Mouse (Mus musculus): ENCODE data around the gene Cntrl. TPM values are rescaled to one million over a fixed set of nuclear protein-coding genes. Genes with fewer than 3 reads are reported as not detected.

The Cntrl gene
- total RNA-seq, 2 experiments from 2014 or later = 7.7 to 9.8 TPM

DNA sequence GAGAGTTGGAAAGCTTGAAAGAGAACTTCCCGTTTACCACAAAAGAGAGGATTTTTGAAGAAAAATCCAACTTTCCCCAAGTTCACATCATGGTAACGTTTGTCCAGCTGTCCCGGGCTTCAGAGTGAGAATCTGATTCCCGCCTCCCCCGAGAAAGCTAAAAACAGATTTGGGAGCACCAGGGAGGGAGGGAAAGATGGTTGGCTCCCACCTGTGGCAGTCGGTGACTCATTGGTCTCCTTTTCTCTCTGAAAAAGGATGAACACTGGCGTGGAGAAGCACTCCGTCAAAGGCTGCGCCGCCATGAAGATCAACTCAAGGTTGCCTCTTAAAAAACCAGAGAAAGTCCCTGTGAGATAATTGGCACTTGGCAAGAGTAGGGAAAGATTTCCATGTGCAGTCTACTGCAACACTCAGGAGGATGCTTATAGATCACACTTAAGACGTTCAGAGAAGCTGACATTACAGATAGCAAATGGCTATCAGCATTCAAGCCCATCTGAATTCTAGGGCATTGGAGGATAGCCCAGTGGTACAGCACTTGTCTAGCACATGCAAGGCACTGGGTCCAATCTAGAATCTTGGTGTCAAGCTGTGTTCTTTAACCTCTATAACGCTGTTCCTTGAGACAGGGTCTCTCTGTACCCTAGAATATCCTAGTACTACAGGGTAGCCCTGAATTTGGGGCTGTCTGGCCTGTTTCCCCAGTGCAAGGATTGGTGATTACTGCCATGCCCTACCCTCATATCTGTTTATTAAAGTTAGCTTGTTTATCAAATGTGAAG, 66.2 kb downstream of the Cntrl start:
- DNase-seq = no peak

DNA sequence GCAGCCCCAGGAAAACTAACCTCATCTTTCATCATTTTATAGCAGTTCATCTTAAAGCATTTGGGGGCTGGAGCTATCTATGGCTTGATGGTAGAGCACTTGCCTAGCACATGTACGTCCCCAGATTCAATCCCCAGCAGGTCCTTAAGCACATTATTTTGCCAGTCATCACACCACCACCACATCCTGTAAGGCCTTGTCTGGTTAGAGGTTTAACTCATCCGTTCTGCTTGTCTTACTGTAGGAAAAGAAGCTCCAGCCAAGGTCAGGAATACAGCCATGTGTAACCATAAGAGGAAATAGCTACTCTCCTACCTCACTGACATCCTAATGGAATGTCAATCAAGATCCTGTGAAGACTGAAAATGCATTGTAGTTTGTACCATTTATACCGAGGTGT, 68.9 kb downstream of the Cntrl start:
- DNase-seq = no peak

DNA sequence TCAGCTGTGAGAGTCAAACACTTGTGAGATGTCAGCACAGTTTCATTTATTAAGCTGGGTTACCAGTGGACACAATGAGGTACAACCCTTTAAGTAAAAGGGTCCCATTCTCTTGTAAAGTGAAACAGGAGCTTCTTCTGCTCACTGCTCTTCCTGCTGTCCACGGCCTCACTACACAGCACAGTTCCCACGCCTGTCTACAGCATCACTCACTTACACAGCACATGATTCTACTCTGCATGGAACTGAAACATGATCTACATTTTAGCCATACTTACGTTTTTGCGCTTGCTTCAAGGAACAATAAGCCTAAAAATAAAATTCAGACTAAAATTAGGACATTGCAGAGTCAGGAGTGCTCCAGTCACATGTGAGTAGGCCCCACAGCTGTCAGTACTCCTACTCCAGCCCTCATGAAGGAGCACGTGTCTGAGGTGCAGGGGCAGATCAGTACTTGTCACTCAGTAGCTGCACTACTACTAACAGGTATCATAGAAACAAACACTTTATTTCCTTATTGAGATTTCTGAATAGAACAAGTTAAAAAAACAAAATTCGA, 73.9 kb downstream of the Cntrl start:
- no peak for DNase-seq

- no peak for DNase-seq
Observed at GRCm38 (mm10) chr2:35188929-35189328, 79.6 kb downstream of the Cntrl start.

- no peak for DNase-seq
Observed at GRCm38 (mm10) chr2:35193976-35194375, 84.7 kb downstream of the Cntrl start.

DNA sequence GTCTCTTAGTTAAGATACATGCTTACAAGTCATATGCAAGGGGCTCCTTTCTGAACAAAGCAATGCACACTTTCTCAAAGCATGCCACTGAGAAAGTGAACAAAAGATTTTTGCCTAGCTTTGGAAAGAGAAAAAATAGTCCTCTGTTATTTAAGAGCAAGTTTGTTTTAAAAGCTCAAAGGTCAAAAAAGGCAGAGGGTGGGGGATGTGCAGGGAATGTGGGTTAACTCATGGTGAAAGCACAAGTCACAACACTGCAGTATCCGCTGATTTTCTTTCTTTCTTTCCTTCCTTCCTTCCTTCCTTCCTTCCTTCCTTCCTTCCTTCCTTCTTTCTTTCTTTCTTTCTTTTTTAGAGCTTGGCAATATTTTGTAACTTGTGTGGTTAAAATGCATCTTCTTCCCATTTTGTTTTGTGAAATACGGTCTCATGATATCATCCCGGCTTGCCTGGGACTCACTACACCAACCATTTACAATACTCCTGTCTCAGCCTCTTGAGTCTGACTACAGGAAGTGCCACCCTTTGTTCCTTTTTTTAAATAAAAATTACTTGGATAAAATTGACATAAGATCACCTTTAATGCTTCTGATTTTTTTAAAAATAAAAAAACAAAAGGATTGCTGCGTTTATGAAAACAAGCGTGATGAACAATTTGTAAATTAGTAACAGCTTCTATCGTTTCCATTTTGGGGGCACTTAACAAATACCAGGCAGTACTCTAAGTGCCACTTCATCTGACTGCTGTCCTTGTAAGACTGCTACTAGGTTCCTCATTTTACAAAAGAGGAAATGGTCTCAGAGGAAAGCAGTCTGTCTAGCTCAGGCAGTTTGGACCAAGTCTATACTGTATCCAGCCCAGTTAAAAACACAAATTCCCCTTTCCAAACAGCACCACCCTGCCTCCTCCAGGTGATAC, 86.6 kb downstream of the Cntrl start:
- no peak for DNase-seq

- DNase-seq = no peak
Observed at GRCm38 (mm10) chr2:35199541-35199940, 90.2 kb downstream of the Cntrl start.

DNA sequence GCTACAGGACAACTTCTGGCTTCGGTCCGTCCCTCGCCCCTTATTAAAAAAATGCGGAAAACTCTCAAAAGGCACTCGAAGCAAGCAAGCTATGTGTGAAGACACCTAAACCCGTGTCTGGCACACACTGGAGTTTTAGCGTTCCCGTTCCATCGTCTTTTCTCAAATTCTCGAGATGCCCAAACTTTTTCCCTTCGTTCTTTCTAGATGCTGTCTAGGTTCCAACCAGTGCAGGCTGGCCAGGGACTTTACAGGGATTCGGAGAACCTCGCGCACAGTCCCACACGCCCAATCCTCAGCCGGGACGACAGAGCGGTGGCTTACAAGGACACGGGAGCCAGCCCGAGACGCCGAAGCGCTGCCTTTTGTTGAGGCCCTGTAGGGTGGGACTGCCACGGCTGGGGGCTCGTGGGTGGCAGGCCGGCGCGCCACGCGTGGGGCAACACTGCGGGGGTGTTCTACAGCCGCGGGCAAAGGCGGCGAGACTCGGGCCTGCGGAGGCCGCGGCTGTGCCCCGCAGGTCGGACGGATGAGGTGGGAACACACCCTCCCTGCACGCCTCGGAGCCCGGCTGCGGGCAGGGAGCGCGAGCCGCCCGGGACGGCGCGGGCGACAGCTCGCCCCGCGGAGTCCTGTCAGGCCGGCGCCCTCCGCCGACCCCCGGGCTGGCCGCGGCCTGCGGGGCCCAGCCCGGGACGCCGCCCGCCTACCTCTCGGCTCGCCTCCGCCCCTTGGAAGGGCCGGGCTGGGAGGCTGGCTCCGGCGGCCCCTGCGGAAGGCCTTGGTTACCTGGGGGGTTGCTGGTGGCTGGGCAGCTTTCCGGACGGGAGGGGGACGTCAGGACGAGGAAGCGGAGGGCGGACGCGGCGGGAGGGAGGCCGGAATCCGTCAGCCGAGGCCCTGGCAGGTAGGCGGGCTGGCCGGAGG, 90.9 kb downstream of the Cntrl start:
- DNase-seq = peak; percentile 51

DNA sequence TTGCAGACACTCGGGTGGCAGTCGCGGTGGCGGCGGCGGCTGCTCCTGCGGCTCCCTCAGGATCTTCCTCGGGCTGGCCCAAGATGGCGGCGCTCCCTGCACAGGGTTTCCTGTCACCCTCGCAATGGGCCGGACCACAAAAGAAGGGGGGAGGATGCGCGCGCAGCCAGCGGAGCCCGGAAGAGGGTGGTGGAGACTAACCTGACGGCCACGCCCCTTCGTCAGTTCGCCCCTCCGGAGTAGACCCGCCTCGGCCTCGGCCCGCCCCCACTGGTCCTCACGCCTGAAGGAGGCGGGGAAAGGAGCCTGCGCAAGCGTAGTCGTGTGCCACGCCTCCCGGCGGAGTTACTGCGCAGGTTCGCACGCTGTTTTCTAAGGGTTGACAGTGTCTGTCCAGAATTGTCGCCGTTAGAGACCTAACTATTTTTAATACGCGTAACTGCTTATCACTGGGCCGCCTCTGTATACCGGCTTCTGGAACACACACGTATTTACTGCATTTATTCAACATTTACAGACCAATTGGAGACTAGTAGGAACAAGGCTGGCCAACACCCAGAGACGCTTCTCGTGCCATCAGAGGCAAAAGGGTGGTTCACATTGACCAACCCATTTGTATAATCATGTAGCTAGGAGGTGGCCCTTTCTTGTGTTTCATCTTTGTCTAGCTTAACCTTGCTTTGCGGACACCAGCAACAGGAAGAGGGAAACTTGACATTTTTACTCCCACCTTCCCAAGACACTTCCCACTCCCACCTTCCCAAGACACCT, 91.8 kb downstream of the Cntrl start, which contains the start of gene Rab14:
Gene Rab14, minus strand, starts transcription at position 223 of the 771 bp plus-strand sequence.
- DNase-seq = peak; percentile 100

DNA sequence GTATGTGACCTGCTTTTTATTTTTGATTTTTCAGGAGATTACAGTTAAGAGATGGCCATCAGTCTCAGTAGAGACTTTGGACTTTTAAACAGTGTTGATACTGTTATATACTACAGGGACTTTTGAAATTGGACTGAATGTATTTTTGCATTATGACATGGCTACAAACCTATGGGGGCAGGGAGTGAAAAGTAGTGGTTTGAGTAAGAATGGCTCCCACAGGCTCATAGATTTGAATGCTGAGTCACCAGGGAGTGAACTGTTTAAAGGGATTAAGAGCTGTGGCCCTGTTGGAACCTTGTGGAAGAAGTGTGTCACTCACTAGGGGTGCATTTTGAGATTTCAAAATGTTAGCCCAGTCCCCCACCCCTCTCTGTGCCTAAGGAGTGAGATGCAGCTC, 94.4 kb downstream of the Cntrl start:
- DNase-seq = no peak

GRCm38 (mm10) chr2:35206761-35207160, 97.5 kb downstream of the Cntrl start:
- DNase-seq = no peak

- no peak for DNase-seq
Observed at GRCm38 (mm10) chr2:35208054-35208453, 98.8 kb downstream of the Cntrl start.

DNA sequence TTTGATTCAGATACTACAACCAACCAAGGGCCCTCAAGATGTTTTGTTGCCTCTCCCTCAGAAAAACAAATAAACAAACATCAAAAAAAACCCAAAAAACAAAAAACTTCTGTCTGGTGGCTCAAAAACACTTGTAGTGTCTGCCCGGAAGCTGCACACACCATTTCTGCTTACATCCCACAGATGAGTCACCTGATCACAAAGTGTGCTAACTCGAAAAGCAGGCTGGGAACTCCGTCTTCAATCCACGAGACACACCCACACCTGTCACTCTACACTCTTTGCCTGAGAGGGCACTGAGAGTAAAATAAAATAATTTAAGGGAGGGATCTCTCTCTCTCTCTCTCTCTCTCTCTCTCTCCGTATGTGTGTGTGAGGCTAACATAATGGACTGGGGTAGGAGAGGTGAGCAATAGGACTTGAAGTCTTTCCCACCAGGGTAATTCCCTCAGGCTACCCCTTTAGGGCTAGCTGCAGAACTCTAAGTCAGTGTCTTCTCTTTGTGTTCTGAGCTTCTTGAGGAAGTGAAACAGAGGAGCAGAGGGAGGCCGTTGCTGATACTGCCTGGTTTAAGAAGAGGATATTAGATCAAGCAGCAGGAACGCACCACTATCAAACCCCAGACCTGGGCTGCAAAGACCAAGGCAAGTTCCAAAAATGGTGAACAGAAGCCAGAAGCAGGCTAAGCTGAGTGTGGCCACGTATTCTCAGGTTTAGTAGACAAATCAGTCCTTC, 99.8 kb downstream of the Cntrl start:
- no peak for DNase-seq

- DNase-seq = no peak
Observed at GRCm38 (mm10) chr2:35211681-35212080, 102.4 kb downstream of the Cntrl start.

DNA sequence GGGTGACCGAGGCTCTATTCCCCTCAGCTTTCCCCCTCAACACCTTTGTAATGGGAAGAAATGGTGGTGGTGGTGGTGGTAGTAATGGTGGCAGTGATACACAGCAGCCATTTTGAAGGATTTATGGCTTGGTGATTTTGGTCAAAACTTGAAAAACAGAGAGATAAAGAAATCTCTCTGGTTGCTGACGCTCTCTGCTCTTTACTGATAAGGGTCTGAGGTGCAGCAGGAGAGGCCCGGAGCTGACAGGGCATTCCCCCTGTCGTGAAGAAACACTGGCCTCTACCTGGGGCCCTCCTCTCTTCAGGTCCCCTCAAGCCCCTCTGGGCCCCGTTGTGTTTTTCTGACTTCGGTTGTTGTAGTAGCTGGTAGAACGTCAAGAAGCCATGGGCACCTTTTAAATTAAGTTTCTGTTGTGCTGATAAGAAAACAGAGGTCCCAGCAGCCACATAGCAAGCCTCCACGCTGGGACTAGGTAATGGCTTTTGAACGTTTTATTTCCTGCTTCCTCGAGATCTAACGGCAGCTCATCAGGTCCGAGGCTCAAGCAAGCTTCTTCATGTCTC, 104.1 kb downstream of the Cntrl start:
- no peak for DNase-seq

- DNase-seq = peak; percentile 85
Observed at GRCm38 (mm10) chr2:35214881-35215358, 105.6 kb downstream of the Cntrl start.

DNA sequence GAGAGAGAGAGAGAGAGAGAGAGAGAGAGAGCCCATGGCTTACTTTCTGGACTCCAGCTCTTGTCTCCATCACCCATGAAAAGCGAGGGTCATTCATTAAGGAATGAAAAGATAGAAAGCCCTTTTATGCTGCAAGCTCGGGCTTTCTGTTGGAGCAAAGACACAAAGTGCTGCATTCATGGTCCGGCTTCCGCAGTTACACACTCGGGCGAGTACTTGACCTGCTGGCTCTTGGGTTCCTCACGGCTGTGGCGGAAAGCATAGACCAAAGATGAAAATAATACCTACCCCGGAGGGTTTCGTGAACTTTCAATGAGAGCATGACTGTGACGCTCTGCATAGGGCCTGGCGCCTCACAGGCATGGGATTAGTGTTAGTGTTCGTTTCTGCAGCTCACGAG, 106.1 kb downstream of the Cntrl start:
- DNase-seq = no peak

DNA sequence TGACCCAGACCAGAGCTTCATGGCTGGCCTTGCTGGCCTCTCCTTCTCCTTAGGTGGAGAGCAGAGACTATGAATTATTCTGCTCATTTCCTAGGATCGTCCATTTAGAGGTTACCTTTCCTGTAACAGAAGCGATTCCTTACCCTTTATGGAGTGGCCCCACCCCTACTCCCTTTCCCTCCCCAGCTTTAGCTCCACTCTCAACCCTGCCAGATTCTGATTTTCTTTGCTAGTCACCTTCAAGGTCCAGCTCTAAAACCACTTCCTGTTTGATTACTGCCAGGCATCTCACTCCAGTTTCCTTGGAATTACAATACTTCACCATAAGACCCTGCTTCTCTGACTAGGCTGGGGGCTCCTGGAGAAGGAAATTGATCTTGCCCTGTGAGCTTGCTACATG, 107.4 kb downstream of the Cntrl start:
- no peak for DNase-seq

- no peak for DNase-seq
Observed at GRCm38 (mm10) chr2:35218736-35219135, 109.4 kb downstream of the Cntrl start.
